Mouse (Mus musculus): Measurements from ENCODE around the gene Dusp13. TPM values are rescaled to one million over a fixed set of nuclear protein-coding genes. Genes with fewer than 3 reads are reported as not detected.

Gene Dusp13
- total and polyA plus RNA-seq, 3 experiments, result 0.45 to 0.70 (median 0.48) TPM

- WGBS, result 55% methylated on average over 7 of the region's 7 CpGs
- intact Hi-C loops (cut with DNase I), result no loop called here
- peaks cover 3% of the 10 kb centered on the region for H3K4me1 ChIP-seq (ENCODE audit: control insufficient read depth, insufficient read depth, low read length)
- no peak overlapping the region for H3K9ac ChIP-seq (ENCODE audit: low read depth, low read length)
- H3K79me2 ChIP-seq (replicated peaks; ENCODE audit: control insufficient read depth, insufficient read depth, low read length), result peaks cover 10% of the 10 kb centered on the region
- H3K27me3 ChIP-seq (ENCODE audit: control insufficient read depth, insufficient read depth, low read length), result no peaks in the 10 kb centered on the region
- no peak overlapping the region for H3K27ac ChIP-seq
- H3K4me3 ChIP-seq, result no peak overlapping the region
- TF ChIP-seq EP300 (IDR thresholded peaks at IDR 0.05; ENCODE audit: insufficient read depth, low read depth, low read length), result no peak
- no peak for TF ChIP-seq POLR2A (IDR thresholded peaks at IDR 0.05; ENCODE audit: insufficient read depth, low read depth, low read length)
- TF ChIP-seq CTCF (IDR thresholded peaks at IDR 0.05), result no peak
- no peak for DNase-seq
- H3K36me3 ChIP-seq (ENCODE audit: control insufficient read depth, insufficient read depth, low read length), result no peaks in the 10 kb centered on the region; the same call in 1 of the 2 replicates
Measured at GRCm38 (mm10) chr14:21765754-21766397, 14.9 kb upstream of the Dusp13 start.

DNA sequence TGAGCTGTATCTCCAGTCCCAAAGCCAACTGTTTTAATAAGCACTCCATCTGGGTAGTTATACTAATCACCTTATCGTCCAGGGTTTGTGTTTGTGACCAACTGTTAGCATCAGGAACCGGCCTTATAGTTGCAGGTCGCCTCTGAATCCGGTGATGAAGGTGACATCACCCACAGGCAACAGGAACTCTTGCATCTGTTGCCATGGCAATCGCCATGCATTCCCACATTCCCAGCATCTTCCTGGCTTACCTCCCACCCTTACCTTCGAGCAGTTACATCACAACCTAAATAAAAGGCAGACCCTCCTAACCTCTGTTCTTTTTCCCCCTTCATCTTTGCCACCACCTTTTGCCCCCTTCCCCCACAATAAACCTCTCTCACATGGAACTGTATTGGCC is 13.7 kb upstream of the Dusp13 start:
- 88% methylated on average over 6 of the region's 6 CpGs for WGBS
- TF ChIP-seq POLR2A (IDR thresholded peaks at IDR 0.05; ENCODE audit: insufficient read depth, low read depth, low read length) (no peak), EP300 (IDR thresholded peaks at IDR 0.05; ENCODE audit: insufficient read depth, low read depth, low read length) (no peak), CTCF (IDR thresholded peaks at IDR 0.05) (no peak)
- H3K4me1 ChIP-seq (ENCODE audit: control insufficient read depth, insufficient read depth, low read length), result peaks cover 3% of the 10 kb centered on the region
- H3K9ac ChIP-seq (ENCODE audit: low read depth, low read length), result no peak overlapping the region
- peaks cover 10% of the 10 kb centered on the region for H3K79me2 ChIP-seq (replicated peaks; ENCODE audit: control insufficient read depth, insufficient read depth, low read length)
- H3K36me3 ChIP-seq (ENCODE audit: control insufficient read depth, insufficient read depth, low read length), result no peaks in the 10 kb centered on the region; the same call in 1 of the 2 replicates
- no peak overlapping the region for H3K27ac ChIP-seq
- no peaks in the 10 kb centered on the region for H3K27me3 ChIP-seq (ENCODE audit: control insufficient read depth, insufficient read depth, low read length)
- no peak for DNase-seq
- intact Hi-C loops (cut with DNase I), result no loop called here
- H3K4me3 ChIP-seq, result no peak overlapping the region

GRCm38 (mm10) chr14:21763736-21764135 is 12.8 kb upstream of the Dusp13 start:
- no peak for TF ChIP-seq POLR2A (IDR thresholded peaks at IDR 0.05; ENCODE audit: insufficient read depth, low read depth, low read length)
- TF ChIP-seq CTCF (IDR thresholded peaks at IDR 0.05), result no peak
- no peak for TF ChIP-seq EP300 (IDR thresholded peaks at IDR 0.05; ENCODE audit: insufficient read depth, low read depth, low read length)
- no peak overlapping the region for H3K9ac ChIP-seq (ENCODE audit: low read depth, low read length)
- no peaks in the 10 kb centered on the region for H3K27me3 ChIP-seq (ENCODE audit: control insufficient read depth, insufficient read depth, low read length)
- no peak overlapping the region for H3K27ac ChIP-seq
- no peak overlapping the region for H3K4me3 ChIP-seq
- H3K4me1 ChIP-seq (ENCODE audit: control insufficient read depth, insufficient read depth, low read length), result peaks cover 5% of the 10 kb centered on the region
- DNase-seq, result no peak
- no peaks in the 10 kb centered on the region; the same call in 1 of the 2 replicates for H3K36me3 ChIP-seq (ENCODE audit: control insufficient read depth, insufficient read depth, low read length)
- intact Hi-C loops (cut with DNase I), result no loop called here
- peaks cover 13% of the 10 kb centered on the region for H3K79me2 ChIP-seq (replicated peaks; ENCODE audit: control insufficient read depth, insufficient read depth, low read length)
- 75% methylated on average over 3 of the region's 3 CpGs for WGBS

DNA sequence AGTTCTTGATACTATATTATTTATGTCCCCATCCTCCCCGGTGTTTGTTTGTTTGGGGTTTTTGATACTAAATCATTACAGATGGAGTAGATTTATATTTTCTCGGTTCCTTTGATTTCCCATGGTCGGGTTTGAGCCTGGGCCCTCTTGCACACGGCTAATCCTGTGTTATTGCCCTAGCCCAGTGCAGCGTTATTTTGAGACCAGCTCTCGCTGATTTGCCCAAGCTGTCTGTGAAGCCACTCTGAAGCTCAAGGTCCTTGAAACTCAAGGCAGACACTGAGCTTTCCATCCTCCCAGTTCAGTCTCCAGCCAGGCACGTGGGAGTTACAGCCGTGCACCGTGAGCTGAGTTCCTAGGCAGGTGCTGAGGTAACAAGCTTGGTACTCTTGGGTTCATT is 10.6 kb upstream of the Dusp13 start:
- TF ChIP-seq CTCF (IDR thresholded peaks at IDR 0.05) (no peak), POLR2A (IDR thresholded peaks at IDR 0.05; ENCODE audit: insufficient read depth, low read depth, low read length) (no peak), EP300 (IDR thresholded peaks at IDR 0.05; ENCODE audit: insufficient read depth, low read depth, low read length) (no peak)
- peaks cover 5% of the 10 kb centered on the region for H3K4me1 ChIP-seq (ENCODE audit: control insufficient read depth, insufficient read depth, low read length)
- 76% methylated on average over 9 of the region's 9 CpGs for WGBS
- H3K27me3 ChIP-seq (ENCODE audit: control insufficient read depth, insufficient read depth, low read length), result no peaks in the 10 kb centered on the region
- peaks cover 10% of the 10 kb centered on the region for H3K79me2 ChIP-seq (replicated peaks; ENCODE audit: control insufficient read depth, insufficient read depth, low read length)
- intact Hi-C loops (cut with DNase I), result no loop called here
- no peak overlapping the region for H3K4me3 ChIP-seq
- H3K9ac ChIP-seq (ENCODE audit: low read depth, low read length), result no peak overlapping the region
- no peak for DNase-seq
- no peak overlapping the region for H3K27ac ChIP-seq
- no peaks in the 10 kb centered on the region for H3K36me3 ChIP-seq (ENCODE audit: control insufficient read depth, insufficient read depth, low read length)

DNA sequence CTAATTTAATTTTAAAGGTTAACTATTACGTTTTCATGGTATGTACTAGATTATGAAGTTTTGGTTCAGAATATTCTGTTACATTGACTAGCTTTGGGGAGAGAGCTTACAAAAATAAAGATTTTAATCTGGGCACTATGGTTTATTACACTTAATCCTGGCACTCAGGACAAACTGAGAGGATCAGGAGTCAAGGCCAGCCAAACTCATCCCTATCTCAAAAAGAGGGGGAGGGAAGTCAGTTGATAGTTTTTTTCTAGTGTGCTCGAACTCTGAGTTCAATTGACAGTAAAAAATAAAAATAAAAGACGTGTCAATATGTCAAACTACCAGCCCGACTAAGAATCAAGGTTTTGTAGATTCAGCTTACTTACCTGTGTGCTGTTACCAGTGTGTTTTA is 2.4 kb upstream of the Dusp13 start:
- peaks cover 7% of the 10 kb centered on the region for H3K36me3 ChIP-seq (ENCODE audit: control insufficient read depth, insufficient read depth, low read length)
- H3K27ac ChIP-seq, result no peak overlapping the region
- no peaks in the 10 kb centered on the region for H3K27me3 ChIP-seq (ENCODE audit: control insufficient read depth, insufficient read depth, low read length)
- H3K4me3 ChIP-seq, result no peak overlapping the region
- H3K4me1 ChIP-seq (ENCODE audit: control insufficient read depth, insufficient read depth, low read length), result peaks cover 2% of the 10 kb centered on the region
- no peak for TF ChIP-seq CTCF (IDR thresholded peaks at IDR 0.05)
- WGBS, result 69% methylated on average over 4 of the region's 4 CpGs
- no peak overlapping the region for H3K9ac ChIP-seq (ENCODE audit: low read depth, low read length)
- peaks cover 4% of the 10 kb centered on the region for H3K79me2 ChIP-seq (replicated peaks; ENCODE audit: control insufficient read depth, insufficient read depth, low read length)
- DNase-seq, result no peak
- intact Hi-C loops (cut with DNase I), result loop anchor here (5.0 to 10.0 kb wide), 2 partner anchors 91 to 251 kb away; partner anchors contain the start of gene Comtd1

DNA sequence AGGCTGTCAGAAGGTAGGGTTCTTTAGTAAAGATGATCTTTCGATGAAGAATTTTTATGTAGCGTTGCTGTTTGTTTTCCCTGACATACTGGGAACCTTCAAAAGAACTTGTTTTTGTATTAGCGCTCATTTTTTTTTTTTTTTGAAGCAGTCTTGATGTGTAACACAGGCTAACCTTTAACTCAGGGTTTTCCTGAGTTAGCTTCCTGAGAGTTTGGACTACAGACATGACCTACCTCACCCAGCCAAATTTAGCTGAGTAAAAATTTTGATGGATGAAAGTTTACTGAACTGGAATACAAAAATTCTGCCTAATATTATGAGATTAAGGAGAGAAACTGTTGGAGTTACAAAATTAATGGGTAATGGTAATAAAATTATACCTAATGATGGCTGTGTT is 1.4 kb upstream of the Dusp13 start:
- WGBS, result 77% methylated on average over 3 of the region's 3 CpGs

More for the DNA sequence above, 1.4 kb upstream of the Dusp13 start:
- Histone ChIP-seq H3K4me1 (ENCODE audit: control insufficient read depth, insufficient read depth, low read length) (peaks cover 2% of the 10 kb centered on the region), H3K9ac (ENCODE audit: low read depth, low read length) (no peak overlapping the region), H3K27ac (no peak overlapping the region), H3K79me2 (replicated peaks; ENCODE audit: control insufficient read depth, insufficient read depth, low read length) (peaks cover 4% of the 10 kb centered on the region), H3K36me3 (ENCODE audit: control insufficient read depth, insufficient read depth, low read length) (peaks cover 7% of the 10 kb centered on the region), H3K4me3 (no peak overlapping the region), H3K27me3 (ENCODE audit: control insufficient read depth, insufficient read depth, low read length) (no peaks in the 10 kb centered on the region)
- intact Hi-C loops (cut with DNase I), result loop anchor here (5.0 to 10.0 kb wide), 2 partner anchors 92 to 250 kb away; partner anchors contain the start of gene Comtd1
- no peak for DNase-seq
- TF ChIP-seq POLR2A (IDR thresholded peaks at IDR 0.05; ENCODE audit: insufficient read depth, low read depth, low read length), result no peak
- no peak for TF ChIP-seq EP300 (IDR thresholded peaks at IDR 0.05; ENCODE audit: insufficient read depth, low read depth, low read length)
- no peak for TF ChIP-seq CTCF (IDR thresholded peaks at IDR 0.05)
